8 mouse cellular contexts compared by ENCODE assay signal in genomic region chr13:94286195-94286594, GRCm38 (mm10). TPM values are rescaled to one million over a fixed set of nuclear protein-coding genes. Genes with fewer than 3 reads are reported as not detected.
DNase-seq lines count a peak whose midpoint lies in the region; ATAC-seq lines count a peak whose summit lies in the region.

No protein-coding gene starts in this region.

- ATAC-seq in kidney, embryonic 14.5 days (ENCODE audit: low FRiP score, low TSS enrichment): no peak
- ATAC-seq in embryonic facial prominence, embryonic 14.5 days (ENCODE audit: low read depth): no peak
- no peak for ATAC-seq in neural tube, embryonic 12.5 days (ENCODE audit: low FRiP score, low read depth)

- H3K36me3 ChIP-seq in kidney, embryonic 14.5 days (ENCODE audit: control insufficient read depth, insufficient read depth, low read length): no peaks in the 10 kb centered on the region
- H3K36me3 ChIP-seq in embryonic facial prominence, embryonic 14.5 days (ENCODE audit: control insufficient read depth, insufficient read depth, low read length): no peaks in the 10 kb centered on the region
- no peaks in the 10 kb centered on the region for H3K36me3 ChIP-seq in neural tube, embryonic 12.5 days

- no peaks in the 10 kb centered on the region for H3K27me3 ChIP-seq in kidney, embryonic 14.5 days (ENCODE audit: control insufficient read depth, insufficient read depth, low read length)
- no peaks in the 10 kb centered on the region for H3K27me3 ChIP-seq in embryonic facial prominence, embryonic 14.5 days (replicated peaks; ENCODE audit: control insufficient read depth, insufficient read depth, low read length)
- no peaks in the 10 kb centered on the region for H3K27me3 ChIP-seq in neural tube, embryonic 12.5 days (replicated peaks)

- no peaks in the 10 kb centered on the region for H3K9me3 ChIP-seq in kidney, embryonic 14.5 days (ENCODE audit: control insufficient read depth, low read length)
- no peaks in the 10 kb centered on the region for H3K9me3 ChIP-seq in embryonic facial prominence, embryonic 14.5 days (ENCODE audit: control insufficient read depth, low read length)
- H3K9me3 ChIP-seq in neural tube, embryonic 12.5 days: no peaks in the 10 kb centered on the region

- 0 out of 2 replicates have a peak, but pooled peaks cover 1% of the 10 kb centered on the region for H3K4me1 ChIP-seq in kidney, embryonic 14.5 days (ENCODE audit: control insufficient read depth, insufficient read depth, low read length)
- H3K4me1 ChIP-seq in embryonic facial prominence, embryonic 14.5 days (ENCODE audit: control insufficient read depth, insufficient read depth, low read length): 0 out of 2 replicates have a peak, but pooled peaks cover 5% of the 10 kb centered on the region
- H3K4me1 ChIP-seq in neural tube, embryonic 12.5 days: peaks cover 7% of the 10 kb centered on the region

- H3K9ac ChIP-seq in kidney, embryonic 14.5 days (ENCODE audit: low read depth, low read length): peak overlapping the region; percentile 81; the same call in 1 of the 2 replicates
- H3K9ac ChIP-seq in embryonic facial prominence, embryonic 14.5 days (ENCODE audit: low read depth, low read length): peak overlapping the region; percentile 94; the same call in 1 of the 2 replicates
- H3K9ac ChIP-seq in neural tube, embryonic 12.5 days: no peak overlapping the region

- H3K4me3 ChIP-seq in kidney, embryonic 14.5 days (ENCODE audit: low read length): peak overlapping the region; percentile 76; the same call in 1 of the 2 replicates
- H3K4me3 ChIP-seq in embryonic facial prominence, embryonic 14.5 days (ENCODE audit: low read depth, low read length): peak overlapping the region; percentile 97
- H3K4me3 ChIP-seq in neural tube, embryonic 12.5 days: no peak overlapping the region; the same call in 1 of the 2 replicates

- peak overlapping the region; percentile 54 for H3K4me2 ChIP-seq in kidney, embryonic 14.5 days (replicated peaks; ENCODE audit: low read depth, low read length)
- H3K4me2 ChIP-seq in embryonic facial prominence, embryonic 14.5 days (ENCODE audit: low read depth, low read length): peak overlapping the region; percentile 80
- H3K4me2 ChIP-seq in neural tube, embryonic 12.5 days (replicated peaks): peak overlapping the region; percentile 80

- DNase-seq in kidney, postnatal 10 days: no peak
- DNase-seq in embryonic facial prominence, embryonic 14.5 days (ENCODE audit: low spot score): no peak
- peak; percentile 41 to 46 for DNase-seq in layer of hippocampus, adult 8-10 months (ENCODE audit: low spot score in 2 of 2)
- DNase-seq in ovary, adult 18-20 months (ENCODE audit: low spot score): no peak
- no peak for DNase-seq in testis, postnatal 14 days (ENCODE audit: low spot score)
- DNase-seq in lung, adult 18-20 months: no peak

- WGBS in kidney, embryonic 14.5 days: 47% methylated on average over 5 of the region's 5 CpGs
- WGBS in embryonic facial prominence, embryonic 14.5 days: 32% methylated on average over 5 of the region's 5 CpGs
- 55% methylated on average over 5 of the region's 5 CpGs for WGBS in neural tube, embryonic 12.5 days

- no peak overlapping the region for H3K27ac ChIP-seq in kidney, embryonic 14.5 days (ENCODE audit: low read depth, low read length)
- H3K27ac ChIP-seq in embryonic facial prominence, embryonic 14.5 days (replicated peaks; ENCODE audit: low read depth, low read length): no peak overlapping the region
- no peak overlapping the region for H3K27ac ChIP-seq in neural tube, embryonic 12.5 days

RNA-seq across cellular contexts. Expression of gene Scamp1, which starts 0.5 kb away (rescaled TPM):
- polyA plus RNA-seq in kidney, embryonic 14.5 days (2014; fragmentation: Nextera tagmentation; extraction: Ambion mirVana): 17.7 and 34.4 TPM in 2 replicates
- 25.2 and 29.2 TPM in 2 replicates for polyA plus RNA-seq in embryonic facial prominence, embryonic 14.5 days (2014; fragmentation: Nextera tagmentation; extraction: Ambion mirVana)
- 100 to 1,000 TPM; 163 to 188 (median 179) TPM for total RNA-seq in layer of hippocampus, adult 8-10 months (2022)
- polyA plus RNA-seq in neural tube, embryonic 12.5 days (2016; fragmentation: Nextera tagmentation; extraction: Ambion mirVana): 71.4 and 77.4 TPM in 2 replicates

Comparison
In these comparisons a context has a peak if more than half of its experiments do, and no peak if none do; other contexts are left out.
1. DNase-seq: peak in layer of hippocampus, adult 8-10 months (2 of 2); none in kidney, postnatal 10 days (single experiment), embryonic facial prominence, embryonic 14.5 days (single experiment), ovary, adult 18-20 months (single experiment), testis, postnatal 14 days (single experiment) and lung, adult 18-20 months (0 of 2).
2. Peak in every context shown above with its lines, with median percentiles within 50 percentile points of each other: H3K4me2 ChIP-seq.